Mouse (Mus musculus) retina, embryonic 14.5 days (tissue): ENCODE data around the gene Tjp2.
"Not testable (repeated sequence)": the region's sequence is repeated elsewhere in the genome, so short reads cannot be mapped to it uniquely, and the experiment has no call there.

Experiments used
- DNase-seq: peaks from one replicate; pipeline ENCODE4 v3.0.0-alpha.2; 2015; ENCODE audit warnings: low spot score

Gene Tjp2

GRCm38 (mm10) chr19:24122647-24123046 lies 102.2 kb downstream of the Tjp2 start:
- DNase-seq = no peak

- peak; percentile 12 for DNase-seq
Measured at GRCm38 (mm10) chr19:24120811-24121210, 104.0 kb downstream of the Tjp2 start.

- no peak for DNase-seq
Measured at GRCm38 (mm10) chr19:24118775-24119174, 106.1 kb downstream of the Tjp2 start.

GRCm38 (mm10) chr19:24111581-24111980 lies 113.2 kb downstream of the Tjp2 start:
- DNase-seq = no peak

- DNase-seq = no peak
Measured at GRCm38 (mm10) chr19:24107707-24108106, 117.1 kb downstream of the Tjp2 start.

GRCm38 (mm10) chr19:24103802-24104201 lies 121.0 kb downstream of the Tjp2 start:
- DNase-seq = no peak

- DNase-seq = no peak
Measured at GRCm38 (mm10) chr19:24102562-24103126, 122.2 kb downstream of the Tjp2 start.

GRCm38 (mm10) chr19:24101183-24101582 lies 123.6 kb downstream of the Tjp2 start:
- DNase-seq = peak; percentile 56

- peak; percentile 8 for DNase-seq
Measured at GRCm38 (mm10) chr19:24098691-24099090, 126.1 kb downstream of the Tjp2 start.

- DNase-seq = no peak
Measured at GRCm38 (mm10) chr19:24097666-24098455, 127.0 kb downstream of the Tjp2 start.

- DNase-seq = not testable (repeated sequence)
Measured at GRCm38 (mm10) chr19:24092060-24092459, 132.8 kb downstream of the Tjp2 start.

- no peak for DNase-seq
Measured at GRCm38 (mm10) chr19:24090366-24090765, 134.5 kb downstream of the Tjp2 start.

GRCm38 (mm10) chr19:24085306-24085705 lies 139.5 kb downstream of the Tjp2 start:
- no peak for DNase-seq

GRCm38 (mm10) chr19:24080417-24081080 lies 144.3 kb downstream of the Tjp2 start:
- DNase-seq = no peak

GRCm38 (mm10) chr19:24077658-24078057 lies 147.2 kb downstream of the Tjp2 start:
- DNase-seq = no peak

GRCm38 (mm10) chr19:24076536-24076935 lies 148.3 kb downstream of the Tjp2 start:
- DNase-seq = no peak

GRCm38 (mm10) chr19:24075927-24076326 lies 148.9 kb downstream of the Tjp2 start:
- no peak for DNase-seq

GRCm38 (mm10) chr19:24073155-24073554 lies 151.7 kb downstream of the Tjp2 start:
- DNase-seq = no peak

GRCm38 (mm10) chr19:24064348-24064895 lies 160.4 kb downstream of the Tjp2 start:
- DNase-seq = no peak

GRCm38 (mm10) chr19:24063585-24063984 lies 161.2 kb downstream of the Tjp2 start:
- DNase-seq = no peak

- no peak for DNase-seq
Measured at GRCm38 (mm10) chr19:24058851-24059250, 166.0 kb downstream of the Tjp2 start.

- DNase-seq = no peak
Measured at GRCm38 (mm10) chr19:24058021-24058420, 166.8 kb downstream of the Tjp2 start.

GRCm38 (mm10) chr19:24056880-24057279 lies 167.9 kb downstream of the Tjp2 start:
- DNase-seq = no peak
